Mouse (Mus musculus) neural tube, postnatal 0 days (tissue): ENCODE results near the gene Itm2b. TPM values are rescaled to one million over a fixed set of nuclear protein-coding genes. Genes with fewer than 3 reads are reported as not detected.

Experiments
- polyA plus RNA-seq: library from polyadenylated mRNA; unstranded; fragments of >200 nt; fragmentation: Nextera tagmentation; extraction: Ambion mirVana; gene quantifications from 2 replicates; pipeline ENCODE4 v1.2.1, GENCODE M21; 2015

Itm2b gene
- polyA plus RNA-seq = 1,090 and 1,198 TPM in 2 replicates

DNA sequence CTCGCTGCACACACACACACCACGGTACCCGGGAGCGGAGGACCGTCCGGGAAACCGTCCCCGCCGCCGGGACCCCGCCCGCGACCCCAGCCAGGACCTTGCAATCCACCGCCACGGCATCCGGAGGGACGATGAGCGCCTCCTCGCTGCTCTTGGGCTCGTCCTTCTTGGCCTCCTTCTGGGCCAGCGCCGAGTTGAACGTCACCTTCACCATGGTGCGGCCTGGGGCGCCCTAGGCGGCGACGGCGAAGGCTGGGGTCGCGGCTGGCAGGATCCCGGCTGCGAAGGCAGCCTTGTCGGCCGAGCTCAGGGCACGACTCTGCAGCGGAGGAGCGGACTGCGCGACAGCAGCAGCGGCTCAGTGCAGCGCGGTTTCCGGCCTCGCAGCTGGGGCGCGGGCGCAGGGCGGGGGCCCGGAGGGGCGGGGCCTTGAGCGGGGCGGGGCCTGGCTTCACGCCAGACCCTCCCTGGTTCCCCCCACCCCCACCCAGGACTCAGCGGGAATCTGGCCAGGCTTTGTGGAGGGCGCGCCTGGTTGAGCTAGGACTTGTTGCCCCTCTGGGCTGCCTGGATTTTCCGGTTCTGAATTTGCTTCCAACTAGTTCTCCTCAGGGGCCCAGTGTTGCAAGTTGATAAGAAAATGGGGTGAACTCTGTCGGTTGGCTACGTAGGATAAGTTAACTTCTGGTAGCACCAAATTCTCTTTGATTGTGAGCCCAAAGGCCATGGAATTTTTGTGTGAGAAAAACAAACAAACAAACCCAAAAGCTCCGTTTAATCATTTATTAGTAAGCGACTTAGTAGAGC is at the start of gene Itm2b:
Gene Itm2b, minus strand, starts transcription at position 377 of the 807 bp plus-strand sequence.

DNA sequence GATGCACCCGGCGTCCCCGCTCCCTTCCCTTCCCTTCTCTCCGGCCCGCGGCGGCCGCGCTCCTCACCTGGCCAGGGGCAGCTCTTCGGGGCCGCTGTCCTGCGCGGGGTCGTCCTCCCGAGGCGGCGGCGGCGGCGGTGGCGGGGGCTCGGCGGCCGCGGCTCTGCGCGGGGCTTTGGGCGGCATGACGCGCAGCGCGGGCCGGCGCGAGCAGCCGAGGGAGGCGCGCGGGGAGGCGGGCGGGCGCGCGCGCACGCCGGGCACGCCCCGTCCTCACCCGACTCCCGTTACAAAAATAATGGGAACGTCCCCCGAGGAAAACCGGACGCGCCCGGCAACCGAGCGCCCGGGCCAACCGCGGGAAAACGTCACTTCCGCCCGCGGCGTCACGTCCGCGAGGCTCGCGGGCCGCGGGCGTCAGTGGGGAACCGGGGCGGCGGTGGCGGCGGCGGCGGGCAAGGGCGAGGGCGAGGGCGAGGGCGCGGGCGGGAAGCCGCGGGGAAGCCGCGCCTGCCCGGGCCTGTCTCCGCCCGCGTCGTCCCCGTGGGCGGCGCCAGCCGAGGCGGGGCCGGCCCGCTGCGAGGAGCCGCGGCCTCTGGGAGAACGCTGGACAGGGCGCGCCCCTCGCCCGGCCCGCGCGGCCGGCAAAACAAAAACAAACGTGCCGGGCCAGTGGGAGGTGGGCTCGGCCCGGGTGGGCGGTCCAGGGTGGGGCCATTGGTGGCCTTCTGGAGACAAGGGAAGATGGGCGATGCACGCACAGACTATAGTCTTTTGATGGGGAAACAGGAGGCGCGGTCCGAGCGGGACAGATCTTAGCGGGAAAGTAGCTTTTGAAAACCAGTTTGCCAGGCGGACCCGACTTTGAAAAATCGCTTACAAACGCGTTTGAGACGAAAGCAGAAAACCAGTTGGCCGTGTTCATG is 59.4 kb downstream of the Itm2b start, which contains the start of gene Rb1:
Gene Rb1, minus strand, starts transcription at position 367 of the 926 bp plus-strand sequence.

Other genes with a start within 250 kb of the Itm2b start
- 2.7 and 3.6 TPM in 2 replicates for gene Lpar6, start 147.4 kb downstream of the Itm2b start, polyA plus RNA-seq
- gene Rb1, start 59.5 kb downstream of the Itm2b start, polyA plus RNA-seq = 22.8 and 24.6 TPM in 2 replicates
- 57.9 and 65.7 TPM in 2 replicates for gene Med4, start 124.7 kb upstream of the Itm2b start, polyA plus RNA-seq
- 150 and 163 TPM in 2 replicates for gene Sucla2, start 140.0 kb upstream of the Itm2b start, polyA plus RNA-seq
- 7.7 and 8.9 TPM in 2 replicates for gene Nudt15, start 163.0 kb upstream of the Itm2b start, polyA plus RNA-seq